Mouse (Mus musculus) hindbrain, embryonic 11.5 days (tissue): Measurements from ENCODE around the gene Bcl2l12. TPM values are rescaled to one million over a fixed set of nuclear protein-coding genes. Genes with fewer than 3 reads are reported as not detected.

Experiments
- ATAC-seq: fragments of 200-750 bp; cut with Nextera tagmentation; 2 replicates; pipeline ENCODE4 v1.8.0; 2017; ENCODE audit warnings: mild to moderate bottlenecking, moderate TSS enrichment, moderate library complexity; ENCODE audit not compliant: low FRiP score
- DNase-seq: peaks from one replicate; pipeline ENCODE4 v3.0.0-alpha.2; 2015; ENCODE audit warnings: low spot score
- H3K27ac ChIP-seq: fragments of 300-500 bp; sonication (generic); 2 replicates; pipeline ENCODE4 v1.5.1; 2014; ENCODE audit warnings: mild to moderate bottlenecking, low read depth, low read length
- H3K27me3 ChIP-seq: fragments of 300-500 bp; sonication (generic); 2 replicates; pipeline ENCODE4 v1.6.1; 2014; ENCODE audit warnings: mild to moderate bottlenecking, low read length, moderate library complexity, mixed read lengths; ENCODE audit not compliant: control insufficient read depth, insufficient read depth
- H3K36me3 ChIP-seq: fragments of 300-500 bp; sonication (generic); 2 replicates; pipeline ENCODE4 v1.6.1; 2014; ENCODE audit warnings: mild to moderate bottlenecking, low read length, moderate library complexity, mixed read lengths; ENCODE audit not compliant: control insufficient read depth, insufficient read depth
- H3K4me1 ChIP-seq: fragments of 300-500 bp; sonication (generic); replicated peaks from 2 replicates; pipeline ENCODE4 v1.6.1; 2014; ENCODE audit warnings: low read length, mixed read lengths; ENCODE audit not compliant: control insufficient read depth, insufficient read depth
- H3K4me2 ChIP-seq: fragments of 300-500 bp; sonication (generic); replicated peaks from 2 replicates; pipeline ENCODE4 v1.6.1; 2014; ENCODE audit warnings: mild to moderate bottlenecking, low read depth, low read length
- H3K4me3 ChIP-seq: fragments of 300-500 bp; sonication (generic); 2 replicates; pipeline ENCODE4 v1.5.1; 2014; ENCODE audit warnings: low read depth, low read length
- H3K9ac ChIP-seq: fragments of 300-500 bp; sonication (generic); 2 replicates; pipeline ENCODE4 v1.6.1; 2014; ENCODE audit warnings: low read depth, low read length
- H3K9me3 ChIP-seq: fragments of 300-500 bp; sonication (generic); 2 replicates; pipeline ENCODE4 v1.6.1; 2016; ENCODE audit warnings: low read length; ENCODE audit not compliant: control insufficient read depth
- WGBS: fragments of 180-500 bp; shearing (Covaris S2); extraction: QIAGEN DNeasy Blood & Tissue Kit; methylation state at CpG from one replicate; pipeline ENCODE4 v1.1.7; 2014; 5-methylcytosine and 5-hydroxymethylcytosine counted together
- polyA plus RNA-seq: library from polyadenylated mRNA; unstranded; fragments of >200 nt; fragmentation: Nextera tagmentation; extraction: Ambion mirVana; gene quantifications from 2 replicates; pipeline ENCODE4 v1.2.1, GENCODE M21; 2014

Bcl2l12 gene
- polyA plus RNA-seq, 1 experiment from 2014 or later, result 56.8 TPM

- Histone ChIP-seq H3K4me2 (peak overlapping the region; percentile 70), H3K4me1 (no peaks in the 10 kb centered on the region; the same call in 1 of the 2 replicates), H3K9me3 (no peaks in the 10 kb centered on the region), H3K27ac (peak overlapping the region; percentile 74), H3K4me3 (peak overlapping the region; percentile 94), H3K9ac (peak overlapping the region; percentile 91), H3K27me3 (no peaks in the 10 kb centered on the region; the same call in 1 of the 2 replicates), H3K36me3 (peaks cover 9% of the 10 kb centered on the region; the same call in 1 of the 2 replicates)
- DNase-seq (no peak), ATAC-seq (no peak)
- 2% methylated on average over 20 of the region's 20 CpGs for WGBS
Measured at GRCm38 (mm10) chr7:45015344-45015956, 16.9 kb upstream of the Bcl2l12 start.

DNA sequence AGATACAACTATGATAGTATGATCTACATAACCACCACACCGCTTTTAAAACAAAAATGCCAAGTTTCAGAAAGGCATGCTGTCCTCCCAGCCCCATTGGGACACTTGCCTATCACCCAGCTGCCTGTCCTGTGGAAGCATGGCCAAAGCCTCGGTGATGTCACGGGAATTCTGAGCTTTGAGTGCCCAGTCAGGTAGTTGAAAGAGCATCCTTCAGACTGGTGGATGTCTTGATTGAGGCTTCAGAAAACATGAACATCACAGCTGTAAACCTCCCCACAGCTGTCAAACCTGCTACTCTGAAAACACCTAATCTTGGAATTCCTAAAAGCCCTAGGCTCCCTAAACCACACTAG is 15.6 kb upstream of the Bcl2l12 start:
- no peak overlapping the region for H3K4me2 ChIP-seq
- peaks cover 13% of the 10 kb centered on the region for H3K36me3 ChIP-seq

DNA sequence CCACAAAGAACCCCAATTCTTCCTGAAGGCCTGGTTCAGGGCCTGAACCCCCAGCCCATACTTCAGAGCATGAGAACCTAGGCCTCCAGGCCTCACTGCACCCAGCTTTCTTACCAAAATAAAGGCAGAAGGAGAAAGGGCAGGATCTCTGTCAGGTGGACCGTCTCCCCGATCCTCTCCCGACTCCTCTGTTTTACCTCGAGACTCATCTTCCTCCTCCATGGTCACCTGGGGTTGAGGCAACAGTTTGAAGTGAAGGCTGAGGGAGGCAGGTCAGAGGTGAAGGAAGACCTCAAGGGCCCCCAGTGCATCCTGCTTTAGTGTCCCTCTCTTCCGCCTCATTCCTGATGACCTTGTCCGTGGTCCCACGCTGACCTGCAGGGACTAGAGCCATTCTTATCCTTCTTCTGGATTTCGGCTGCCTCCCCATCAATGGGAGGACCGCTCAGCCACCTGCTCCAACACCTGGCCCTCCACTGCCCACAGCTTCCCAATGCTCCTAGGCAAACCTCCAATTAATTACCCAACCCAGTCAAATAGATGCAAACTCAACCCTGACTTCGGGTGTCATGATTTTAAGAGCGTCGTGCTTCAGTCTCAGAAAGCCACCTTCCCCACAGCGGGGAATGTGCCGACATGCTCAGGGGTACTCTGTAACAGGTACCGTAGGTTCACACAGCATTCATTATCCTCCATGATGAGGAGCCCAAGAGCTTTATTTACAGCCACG is 15.0 kb upstream of the Bcl2l12 start:
- Histone ChIP-seq H3K9me3 (no peaks in the 10 kb centered on the region), H3K4me3 (no peak overlapping the region), H3K27ac (no peak overlapping the region), H3K27me3 (no peaks in the 10 kb centered on the region), H3K36me3 (peaks cover 13% of the 10 kb centered on the region), H3K4me2 (no peak overlapping the region), H3K9ac (no peak overlapping the region), H3K4me1 (no peaks in the 10 kb centered on the region)
- DNase-seq, result no peak
- WGBS, result 97% methylated on average over 16 of the region's 16 CpGs
- ATAC-seq, result no peak

More for the DNA sequence above, 15.6 kb upstream of the Bcl2l12 start:
- WGBS, result 93% methylated on average over 3 of the region's 3 CpGs
- Histone ChIP-seq H3K27ac (no peak overlapping the region), H3K4me3 (no peak overlapping the region), H3K9ac (no peak overlapping the region), H3K9me3 (no peaks in the 10 kb centered on the region), H3K4me1 (no peaks in the 10 kb centered on the region; the same call in 1 of the 2 replicates), H3K27me3 (no peaks in the 10 kb centered on the region; the same call in 1 of the 2 replicates)
- DNase-seq, result no peak
- ATAC-seq, result no peak

DNA sequence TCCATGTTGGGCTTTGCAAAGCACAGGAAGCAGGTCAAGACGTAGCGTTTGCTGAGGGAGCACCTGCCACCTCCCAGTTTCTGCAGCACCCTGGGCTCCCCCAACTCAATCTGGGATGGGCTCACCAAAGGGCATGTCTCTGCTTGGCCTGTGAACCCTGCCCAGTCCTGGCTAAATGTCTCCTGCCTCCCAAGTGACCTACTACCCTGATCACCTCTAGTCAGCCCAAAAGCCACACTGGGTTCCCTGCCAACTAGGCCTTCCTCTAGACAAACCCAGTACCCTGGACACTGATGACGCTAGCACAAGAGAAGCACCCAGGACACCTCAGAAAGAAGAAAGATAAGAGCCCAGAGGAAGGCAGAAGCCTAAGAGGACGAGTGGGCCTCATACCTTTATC is 14.3 kb upstream of the Bcl2l12 start:
- Histone ChIP-seq H3K4me2 (no peak overlapping the region), H3K9me3 (no peaks in the 10 kb centered on the region), H3K4me1 (no peaks in the 10 kb centered on the region), H3K9ac (no peak overlapping the region), H3K4me3 (no peak overlapping the region), H3K36me3 (peaks cover 21% of the 10 kb centered on the region), H3K27me3 (no peaks in the 10 kb centered on the region), H3K27ac (no peak overlapping the region)
- ATAC-seq (no peak), DNase-seq (no peak)
- WGBS, result 87% methylated on average over 4 of the region's 4 CpGs

DNA sequence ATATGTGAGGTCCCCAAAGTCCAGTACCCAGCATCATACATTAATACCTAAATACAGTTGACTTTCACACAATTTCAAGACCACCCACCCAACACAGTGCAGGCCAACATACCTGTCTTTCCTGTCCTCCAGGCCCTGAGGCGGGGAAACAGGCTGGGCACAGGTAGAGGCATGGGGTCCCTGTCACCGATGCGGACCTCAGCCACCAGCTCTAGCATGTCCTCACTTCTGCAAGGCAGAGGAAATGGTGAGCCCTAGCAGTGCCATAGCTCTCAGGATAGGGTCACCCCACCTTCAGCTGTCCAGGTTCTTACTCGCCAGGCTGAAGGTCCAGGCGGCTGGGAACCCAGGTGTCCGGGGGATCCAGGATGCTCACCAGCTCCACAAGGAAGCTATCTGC is 13.5 kb upstream of the Bcl2l12 start:
- ATAC-seq, result no peak
- Histone ChIP-seq H3K9me3 (no peaks in the 10 kb centered on the region), H3K27ac (no peak overlapping the region), H3K4me1 (no peaks in the 10 kb centered on the region), H3K9ac (no peak overlapping the region), H3K27me3 (no peaks in the 10 kb centered on the region), H3K36me3 (peaks cover 26% of the 10 kb centered on the region), H3K4me3 (no peak overlapping the region), H3K4me2 (no peak overlapping the region)
- 97% methylated on average over 6 of the region's 6 CpGs for WGBS
- DNase-seq, result no peak

GRCm38 (mm10) chr7:45008411-45008810 is 9.9 kb upstream of the Bcl2l12 start:
- no peak overlapping the region for H3K4me3 ChIP-seq
- ATAC-seq (no peak), DNase-seq (no peak)
- no peaks in the 10 kb centered on the region for H3K9me3 ChIP-seq
- H3K4me2 ChIP-seq, result no peak overlapping the region
- no peak overlapping the region for H3K9ac ChIP-seq
- H3K4me1 ChIP-seq, result no peaks in the 10 kb centered on the region
- 94% methylated on average over 19 of the region's 19 CpGs for WGBS
- no peak overlapping the region for H3K27ac ChIP-seq
- H3K27me3 ChIP-seq, result no peaks in the 10 kb centered on the region
- H3K36me3 ChIP-seq, result peaks cover 35% of the 10 kb centered on the region

DNA sequence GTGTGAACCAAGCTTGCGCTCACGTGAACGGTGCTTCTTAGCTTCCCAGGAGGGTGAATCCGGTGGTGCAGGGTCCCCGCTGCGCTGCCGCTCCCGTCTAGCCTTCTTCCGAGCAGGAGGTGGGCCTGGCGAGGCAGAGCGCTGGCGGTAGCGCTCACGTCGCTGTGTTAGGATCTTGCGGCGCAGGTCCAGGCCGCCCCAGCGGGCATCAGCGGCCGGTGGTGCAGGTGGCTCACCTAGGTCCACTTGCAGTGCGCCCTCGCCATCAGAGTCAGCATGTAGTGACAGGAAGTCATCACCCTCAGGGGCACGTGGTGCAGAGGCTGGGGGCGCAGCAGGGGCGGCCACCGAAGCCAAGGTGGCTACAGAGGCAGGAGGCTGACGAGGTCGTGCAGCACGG is 9.3 kb upstream of the Bcl2l12 start:
- H3K4me2 ChIP-seq, result no peak overlapping the region
- H3K27me3 ChIP-seq, result no peaks in the 10 kb centered on the region
- H3K36me3 ChIP-seq, result peaks cover 35% of the 10 kb centered on the region
- H3K27ac ChIP-seq, result no peak overlapping the region
- no peak overlapping the region for H3K4me3 ChIP-seq
- no peaks in the 10 kb centered on the region for H3K4me1 ChIP-seq
- DNase-seq (no peak), ATAC-seq (no peak)
- 93% methylated on average over 30 of the region's 30 CpGs for WGBS
- H3K9me3 ChIP-seq, result no peaks in the 10 kb centered on the region
- no peak overlapping the region for H3K9ac ChIP-seq

- 96% methylated on average over 29 of the region's 29 CpGs for WGBS
Measured at GRCm38 (mm10) chr7:45007141-45007540, 8.6 kb upstream of the Bcl2l12 start.

DNA sequence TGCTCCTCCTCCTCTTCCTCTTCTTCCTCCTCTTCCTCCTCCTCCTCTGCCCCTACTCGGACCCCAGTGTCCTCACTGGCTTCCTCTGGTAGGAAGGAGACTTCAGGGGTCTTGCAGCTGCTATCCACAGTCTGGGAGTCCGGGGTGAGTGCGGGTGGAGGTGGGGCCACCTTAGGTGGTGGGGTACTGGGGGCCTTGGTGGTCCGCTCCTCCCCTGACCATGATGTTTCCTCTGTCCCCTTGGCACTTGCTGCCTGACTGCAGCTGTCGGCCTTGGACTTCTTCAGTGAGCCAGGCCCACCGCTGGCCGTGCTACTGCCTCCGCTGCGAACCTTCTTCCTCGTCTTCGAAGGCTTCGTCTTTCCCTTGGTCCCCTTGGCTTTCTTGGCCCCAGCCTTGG is 8.0 kb upstream of the Bcl2l12 start:
- DNase-seq (no peak), ATAC-seq (no peak)
- no peak overlapping the region for H3K27ac ChIP-seq
- H3K9me3 ChIP-seq, result no peaks in the 10 kb centered on the region
- no peak overlapping the region for H3K4me3 ChIP-seq
- WGBS, result 96% methylated on average over 11 of the region's 12 CpGs
- H3K9ac ChIP-seq, result no peak overlapping the region
- H3K4me1 ChIP-seq, result no peaks in the 10 kb centered on the region
- peaks cover 37% of the 10 kb centered on the region for H3K36me3 ChIP-seq
- no peaks in the 10 kb centered on the region for H3K27me3 ChIP-seq
- H3K4me2 ChIP-seq, result no peak overlapping the region

More at GRCm38 (mm10) chr7:45007141-45007540, 8.6 kb upstream of the Bcl2l12 start:
- no peak for DNase-seq
- peaks cover 34% of the 10 kb centered on the region for H3K36me3 ChIP-seq
- H3K4me3 ChIP-seq, result no peak overlapping the region
- H3K9me3 ChIP-seq, result no peaks in the 10 kb centered on the region
- no peak overlapping the region for H3K27ac ChIP-seq
- H3K4me1 ChIP-seq, result no peaks in the 10 kb centered on the region
- H3K27me3 ChIP-seq, result no peaks in the 10 kb centered on the region
- no peak overlapping the region for H3K4me2 ChIP-seq
- no peak for ATAC-seq
- no peak overlapping the region for H3K9ac ChIP-seq
